Mouse (Mus musculus): ENCODE results near the gene Ublcp1. TPM values are rescaled to one million over a fixed set of nuclear protein-coding genes. Genes with fewer than 3 reads are reported as not detected.
"Not testable (repeated sequence)": the region's sequence is repeated elsewhere in the genome, so short reads cannot be mapped to it uniquely, and the experiment has no call there.

Gene Ublcp1
- total RNA-seq, 2 experiments from 2014 or later, result 36.4 to 41.5 TPM

- no peak for DNase-seq
These were observed 18.8 kb upstream of the Ublcp1 start for GRCm38 (mm10) chr11:44489117-44489516.

GRCm38 (mm10) chr11:44485089-44485736 is 14.9 kb upstream of the Ublcp1 start:
- no peak for DNase-seq

GRCm38 (mm10) chr11:44480246-44480645 is 9.9 kb upstream of the Ublcp1 start:
- no peak for DNase-seq

DNA sequence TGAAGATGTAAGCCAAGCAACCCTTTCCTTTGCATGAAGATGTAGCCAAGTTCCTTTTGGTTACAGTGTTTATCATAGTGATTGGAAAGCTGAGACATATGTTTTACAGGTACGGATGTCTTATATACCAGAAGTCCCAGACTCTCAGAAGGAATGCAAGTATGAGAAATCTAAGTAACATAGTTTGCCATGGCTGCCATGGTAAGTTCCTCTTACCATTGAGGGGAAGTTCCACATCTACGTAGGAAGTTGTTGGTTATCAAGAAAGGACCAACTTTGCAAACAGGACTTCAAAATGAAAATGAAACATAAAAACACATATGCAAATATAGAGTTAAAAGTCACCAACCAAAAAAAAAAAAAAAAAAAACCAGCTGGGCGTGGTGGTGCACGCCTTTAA is 8.1 kb upstream of the Ublcp1 start:
- no peak for DNase-seq

GRCm38 (mm10) chr11:44476445-44476844 is 6.1 kb upstream of the Ublcp1 start:
- no peak for DNase-seq

DNA sequence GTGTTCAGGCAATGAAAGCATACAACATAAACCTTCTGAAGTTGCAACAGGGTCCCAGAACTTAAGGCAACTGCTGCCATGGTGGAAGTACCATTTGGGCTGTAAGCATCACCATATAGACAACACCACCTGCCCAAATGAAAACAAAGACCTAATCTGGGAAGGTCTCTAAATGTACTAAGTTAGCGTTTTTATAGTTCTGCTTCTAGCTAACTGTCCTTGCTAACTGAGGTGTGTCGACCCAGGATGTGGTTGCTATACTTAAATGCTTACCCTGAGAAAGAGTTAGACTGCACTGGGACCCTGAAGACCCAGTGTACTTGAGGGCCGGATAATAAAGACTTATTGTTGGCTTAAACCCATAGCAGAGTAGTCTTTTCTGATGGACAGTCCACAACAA is 5.2 kb upstream of the Ublcp1 start:
- DNase-seq, result no peak

GRCm38 (mm10) chr11:44471337-44471995 is 1.2 kb upstream of the Ublcp1 start:
- peak; percentile 20 for DNase-seq

GRCm38 (mm10) chr11:44469646-44470431 is 459 bp downstream of the Ublcp1 start:
- DNase-seq, result no peak

DNA sequence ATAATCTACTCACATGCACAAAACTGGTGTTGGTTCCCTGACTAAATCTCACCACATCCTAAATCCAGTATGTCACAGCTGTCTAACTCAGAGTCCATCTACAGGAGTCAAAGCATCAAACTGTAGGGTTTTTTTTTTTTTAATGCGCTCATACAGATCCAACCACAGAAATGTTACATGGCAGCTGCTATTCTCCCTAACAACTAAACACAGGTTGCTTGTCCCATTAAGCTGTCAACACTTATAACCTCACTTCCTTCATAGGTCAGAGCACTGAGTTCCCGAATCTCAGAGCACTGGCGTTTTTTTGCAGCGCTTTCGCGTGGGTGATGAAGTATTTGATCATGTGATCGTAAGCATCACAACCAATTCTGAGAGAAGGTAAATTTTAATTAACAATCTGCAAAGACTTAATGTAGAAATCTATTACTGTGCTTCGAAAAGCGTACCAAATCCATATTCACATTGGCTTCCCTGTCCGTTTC is 1.9 kb downstream of the Ublcp1 start:
- DNase-seq, result no peak

DNA sequence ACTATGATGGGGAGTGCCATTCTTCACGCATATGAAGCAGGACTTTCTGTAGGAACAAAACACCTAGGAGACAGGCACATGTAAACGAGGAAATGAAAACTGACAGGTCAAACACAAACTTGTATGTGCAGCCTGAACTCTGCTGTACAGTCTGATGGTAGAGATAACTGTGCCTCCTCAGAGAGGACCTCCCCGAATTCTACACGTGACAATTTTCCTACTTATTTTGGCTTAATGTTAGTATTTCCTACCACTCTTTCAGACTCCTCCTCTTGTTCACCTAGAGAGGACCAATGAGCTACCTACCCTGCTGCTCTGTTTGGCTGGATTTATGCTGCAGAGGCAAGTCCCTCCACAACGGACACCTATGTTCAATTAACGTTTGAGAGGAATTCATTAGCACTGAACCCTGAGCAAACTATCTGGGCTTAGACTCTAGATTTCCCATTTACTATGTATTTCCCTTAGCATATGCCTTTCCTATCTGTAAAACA is 3.3 kb downstream of the Ublcp1 start:
- no peak for DNase-seq

DNA sequence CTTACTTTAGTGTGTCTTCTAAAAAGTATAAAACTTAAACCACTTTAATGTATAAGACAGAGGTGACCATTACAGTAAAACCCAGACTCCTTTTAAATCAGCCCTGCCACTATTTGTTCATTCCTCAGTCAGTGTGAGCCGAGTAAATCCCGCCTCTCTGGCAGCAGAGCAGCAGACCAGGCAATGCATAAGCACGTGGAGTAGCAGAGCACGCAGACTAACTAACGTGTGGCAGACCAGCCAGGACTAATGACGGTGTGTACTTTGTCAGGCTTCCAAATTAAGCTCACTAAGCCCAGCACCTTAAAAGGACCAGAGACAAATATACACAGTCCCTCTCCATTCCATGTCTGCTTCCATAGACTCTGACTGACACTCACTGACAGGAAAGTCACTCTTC is 8.8 kb downstream of the Ublcp1 start:
- DNase-seq, result peak; percentile 24

DNA sequence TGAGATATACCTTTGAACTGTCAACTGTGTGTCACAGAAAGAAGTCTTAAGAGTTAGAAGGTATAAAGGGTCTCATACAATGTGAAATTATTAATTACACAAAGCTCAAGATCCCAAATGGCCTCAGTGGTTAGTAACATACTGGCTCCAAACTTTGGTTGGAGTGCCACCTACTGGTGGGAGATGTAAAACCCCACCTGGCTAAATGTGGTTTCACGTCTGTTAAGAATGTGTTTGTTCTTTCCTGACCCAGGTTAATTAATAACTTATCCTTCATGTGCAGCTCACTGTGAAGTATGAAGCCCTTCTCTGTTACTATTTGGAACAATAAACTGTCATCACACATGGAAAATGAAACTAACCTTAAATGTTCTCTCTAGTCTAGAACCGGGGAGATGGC is 16.9 kb downstream of the Ublcp1 start:
- peak; percentile 71 for DNase-seq

- not testable (repeated sequence) for DNase-seq
These were observed 18.3 kb downstream of the Ublcp1 start for GRCm38 (mm10) chr11:44452016-44452415.

DNA sequence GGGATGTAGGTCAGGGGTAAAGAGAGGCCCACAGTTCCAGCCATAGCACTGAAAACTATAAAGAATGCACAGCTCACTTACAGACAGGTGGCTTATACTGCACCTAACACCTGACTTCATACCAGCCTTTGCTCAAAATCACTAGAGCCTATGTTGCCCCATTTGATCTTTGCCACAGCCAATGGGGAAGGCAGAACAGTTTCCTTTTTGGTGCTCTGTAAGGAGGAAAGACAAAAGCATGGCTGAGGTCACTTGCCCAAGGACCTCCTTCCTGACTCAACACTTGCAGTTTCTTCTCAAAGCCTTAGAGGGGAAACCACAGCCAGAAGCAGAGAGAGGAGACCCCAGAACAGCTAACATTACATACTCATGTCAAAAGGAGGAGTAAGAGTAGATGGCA is 19.3 kb downstream of the Ublcp1 start:
- DNase-seq, result no peak

DNA sequence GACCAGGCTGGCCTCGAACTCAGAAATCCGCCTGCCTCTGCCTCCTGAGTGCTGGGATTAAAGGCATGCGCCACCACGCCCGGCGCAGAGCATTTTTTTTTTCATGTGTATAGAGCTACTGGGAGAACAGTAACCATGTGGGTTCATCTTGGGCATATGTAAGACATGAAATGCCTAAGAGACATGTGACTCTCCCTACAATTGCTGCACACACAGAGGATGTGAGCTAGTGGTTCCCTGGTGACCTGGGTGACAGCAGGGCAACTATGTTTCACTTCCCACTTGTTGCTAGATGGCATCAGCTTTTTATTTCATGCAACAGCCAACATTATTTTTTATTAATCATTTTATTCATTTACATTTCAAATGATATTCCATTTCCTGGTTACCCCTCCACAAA is 32.5 kb downstream of the Ublcp1 start:
- no peak for DNase-seq

DNA sequence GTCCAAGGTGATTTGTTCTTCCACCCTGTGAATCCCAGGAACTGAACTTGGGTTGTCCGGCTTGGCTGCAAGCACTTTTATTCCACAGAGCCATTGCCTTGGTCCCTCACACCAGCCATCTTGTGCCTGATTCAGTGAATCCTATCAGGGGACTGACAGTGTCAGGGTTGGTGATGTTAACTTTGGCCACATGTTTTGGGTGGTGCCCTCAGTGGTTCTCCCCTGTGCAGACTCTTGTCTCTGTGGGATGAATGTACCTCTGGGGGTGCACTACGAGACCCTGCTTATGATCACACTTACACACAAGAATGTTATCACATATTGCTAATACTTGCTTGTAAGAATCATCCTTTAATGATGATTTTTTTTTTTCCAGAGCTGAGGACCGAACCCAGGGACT is 40.3 kb downstream of the Ublcp1 start:
- no peak for DNase-seq

- no peak for DNase-seq
These were observed 42.3 kb downstream of the Ublcp1 start for GRCm38 (mm10) chr11:44427951-44428350.

DNA sequence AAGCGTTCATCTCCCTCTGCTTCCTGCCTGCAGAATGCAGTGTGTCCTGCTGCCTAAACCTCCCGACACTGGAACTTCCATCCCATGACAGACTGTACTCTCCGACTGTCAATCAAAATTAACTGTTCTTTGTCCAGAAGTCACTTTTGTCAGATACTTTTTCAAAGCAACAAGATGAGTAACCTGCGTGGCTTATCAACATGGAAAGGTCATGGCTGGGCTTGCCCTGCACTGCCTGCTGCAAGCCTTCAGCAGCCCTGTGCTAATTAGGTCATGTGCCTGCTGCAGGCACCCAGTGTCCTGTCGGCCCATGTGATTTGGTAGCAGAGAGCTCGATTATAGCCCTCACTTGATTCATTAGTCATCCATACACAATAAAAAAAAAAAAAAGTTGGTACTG is 44.7 kb downstream of the Ublcp1 start:
- DNase-seq, result no peak

DNA sequence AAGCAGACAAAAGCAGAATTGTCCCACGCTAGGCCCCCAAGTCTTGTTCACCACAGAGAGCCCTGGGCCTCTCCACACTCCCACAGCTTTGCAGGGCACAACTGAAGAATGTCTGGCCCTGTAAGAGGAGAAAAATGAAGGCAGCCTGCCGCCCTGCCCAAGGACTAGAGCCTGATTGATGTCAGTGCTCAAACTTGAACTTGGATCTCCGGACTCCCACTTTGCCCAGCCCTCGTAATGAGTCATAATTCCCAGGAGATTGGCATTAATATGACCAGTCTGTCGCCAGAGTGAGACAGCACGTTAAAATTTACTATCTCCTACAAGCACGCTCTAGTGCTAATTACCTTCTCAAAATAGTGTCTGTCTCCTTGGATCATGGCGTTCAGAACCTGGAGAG is 45.3 kb downstream of the Ublcp1 start:
- no peak for DNase-seq

GRCm38 (mm10) chr11:44423955-44424354 is 46.3 kb downstream of the Ublcp1 start:
- DNase-seq, result no peak

GRCm38 (mm10) chr11:44423261-44423660 is 47.0 kb downstream of the Ublcp1 start:
- no peak for DNase-seq

DNA sequence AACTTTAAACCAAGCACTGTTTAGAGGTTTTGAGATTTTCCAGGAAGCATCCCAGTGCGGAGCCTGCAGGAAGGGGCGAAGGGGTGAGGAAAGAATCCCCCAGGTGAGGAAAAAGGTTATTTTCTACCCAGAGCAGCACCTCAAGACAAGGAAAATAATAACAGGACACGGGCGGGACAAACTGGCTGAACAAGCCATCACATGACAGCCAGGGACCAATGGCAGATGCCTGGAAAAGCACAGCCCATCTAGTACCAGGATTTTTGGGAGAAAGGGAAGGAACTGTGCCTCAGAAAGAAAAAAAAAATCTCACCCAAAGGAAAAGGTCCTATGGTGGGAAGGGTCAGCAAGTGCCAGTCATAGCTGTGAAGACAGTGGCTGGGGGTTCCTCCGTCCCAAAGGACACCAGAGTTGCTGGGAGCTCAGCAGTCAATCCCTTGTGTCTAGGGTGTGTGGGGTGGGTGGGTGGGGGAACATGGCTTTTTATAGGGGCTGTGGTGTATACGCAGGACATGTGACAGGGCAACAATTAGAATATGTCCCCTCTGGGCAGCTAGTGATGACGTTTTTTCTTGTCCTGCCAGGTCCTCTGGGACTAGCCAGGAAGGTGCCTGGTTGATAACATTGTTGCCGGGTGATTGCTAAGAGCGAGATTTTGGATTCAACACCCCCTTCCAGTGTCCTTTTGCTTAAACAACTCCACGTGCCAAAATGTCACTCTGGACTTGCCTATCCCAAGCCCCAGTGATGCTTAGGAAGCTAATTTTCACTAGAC is 47.8 kb downstream of the Ublcp1 start:
- DNase-seq, result no peak

- no peak for DNase-seq
These were observed 52.9 kb downstream of the Ublcp1 start for GRCm38 (mm10) chr11:44417403-44417802.

All from heart, postnatal 4 days (tissue).